Mouse (Mus musculus) liver, embryonic 16.5 days (tissue): Measurements from ENCODE around the gene C1qb. TPM values are rescaled to one million over a fixed set of nuclear protein-coding genes. Genes with fewer than 3 reads are reported as not detected.
A peak's percentile ranks its signal among the peaks of the same experiment; 100 is the strongest.

Experiments used
- ATAC-seq: fragments of 200-750 bp; cut with Nextera tagmentation; 2 replicates; pipeline ENCODE4 v1.8.0; 2017; ENCODE audit warnings: low read depth, mild to moderate bottlenecking, moderate number of reproducible peaks, moderate library complexity
- H3K27ac ChIP-seq: fragments of 300-500 bp; sonication (generic); 2 replicates; pipeline ENCODE4 v1.5.1; 2014; ENCODE audit warnings: mild to moderate bottlenecking, low read length
- H3K27me3 ChIP-seq: fragments of 300-500 bp; sonication (generic); 2 replicates; pipeline ENCODE4 v1.6.1; 2014; ENCODE audit warnings: low read depth, low read length, mixed read lengths; ENCODE audit not compliant: control insufficient read depth, insufficient read depth
- H3K36me3 ChIP-seq: fragments of 300-500 bp; sonication (generic); 2 replicates; pipeline ENCODE4 v1.6.1; 2014; ENCODE audit warnings: mild to moderate bottlenecking; ENCODE audit not compliant: control insufficient read depth, insufficient read depth
- H3K4me1 ChIP-seq: fragments of 300-500 bp; sonication (generic); 2 replicates; pipeline ENCODE4 v1.6.1; 2014; ENCODE audit warnings: low read depth, low read length, mixed read lengths; ENCODE audit not compliant: control insufficient read depth
- H3K4me2 ChIP-seq: fragments of 300-500 bp; sonication (generic); 2 replicates; pipeline ENCODE4 v1.6.1; 2014; ENCODE audit warnings: low read depth, low read length, mixed read lengths
- H3K4me3 ChIP-seq: fragments of 300-500 bp; sonication (generic); 2 replicates; pipeline ENCODE4 v1.5.1; 2014; ENCODE audit warnings: low read depth, mild to moderate bottlenecking, low read length
- H3K9ac ChIP-seq: fragments of 300-500 bp; sonication (generic); 2 replicates; pipeline ENCODE4 v1.6.1; 2014; ENCODE audit warnings: low read depth, low read length
- H3K9me3 ChIP-seq: fragments of 300-500 bp; sonication (generic); replicated peaks from 2 replicates; pipeline ENCODE4 v1.6.1; 2016; ENCODE audit warnings: low read length; ENCODE audit not compliant: control insufficient read depth
- WGBS: fragments of 180-500 bp; shearing (Covaris S2); extraction: QIAGEN DNeasy Blood & Tissue Kit; methylation state at CpG from one replicate; pipeline ENCODE4 v1.1.7; 2014; ENCODE audit not compliant: insufficient replicate concordance; 5-methylcytosine and 5-hydroxymethylcytosine counted together
- polyA plus RNA-seq: library from polyadenylated mRNA; unstranded; fragments of >200 nt; fragmentation: Nextera tagmentation; extraction: Ambion mirVana; gene quantifications from 2 replicates; pipeline ENCODE4 v1.2.1, GENCODE M21; 2015

Gene C1qb
- polyA plus RNA-seq, 1 experiment from 2014 or later = 142 TPM

- H3K36me3 ChIP-seq = no peaks in the 10 kb centered on the region
- H3K9ac ChIP-seq = no peak overlapping the region
- H3K4me2 ChIP-seq = no peak overlapping the region
- H3K27ac ChIP-seq = no peak overlapping the region
- 54% methylated on average over 9 of the region's 9 CpGs for WGBS
- H3K9me3 ChIP-seq = no peaks in the 10 kb centered on the region
- H3K4me3 ChIP-seq = peak overlapping the region; percentile 6; the same call in 1 of the 2 replicates
- no peaks in the 10 kb centered on the region for H3K4me1 ChIP-seq
- ATAC-seq = no peak
- H3K27me3 ChIP-seq = peaks cover 19% of the 10 kb centered on the region
Observed at GRCm38 (mm10) chr4:136898084-136898598, 12.2 kb upstream of the C1qb start.

- ATAC-seq = no peak
- H3K27me3 ChIP-seq = peaks cover 19% of the 10 kb centered on the region
- no peak overlapping the region for H3K4me3 ChIP-seq
- no peaks in the 10 kb centered on the region for H3K9me3 ChIP-seq
- H3K9ac ChIP-seq = no peak overlapping the region
- H3K4me1 ChIP-seq = no peaks in the 10 kb centered on the region
- no peaks in the 10 kb centered on the region for H3K36me3 ChIP-seq
- H3K4me2 ChIP-seq = no peak overlapping the region
- no peak overlapping the region for H3K27ac ChIP-seq
- WGBS = 33% methylated on average over 10 of the region's 10 CpGs
Observed at GRCm38 (mm10) chr4:136896461-136896860, 10.5 kb upstream of the C1qb start.

- no peak overlapping the region for H3K4me2 ChIP-seq
- H3K4me3 ChIP-seq = no peak overlapping the region
- H3K4me1 ChIP-seq = no peaks in the 10 kb centered on the region
- WGBS = 11% methylated on average over 15 of the region's 15 CpGs
- no peak for ATAC-seq
- no peaks in the 10 kb centered on the region for H3K36me3 ChIP-seq
- no peak overlapping the region for H3K9ac ChIP-seq
- H3K27ac ChIP-seq = no peak overlapping the region
- no peaks in the 10 kb centered on the region for H3K9me3 ChIP-seq
- peaks cover 19% of the 10 kb centered on the region for H3K27me3 ChIP-seq
Observed at GRCm38 (mm10) chr4:136895861-136896260, 9.9 kb upstream of the C1qb start.

- Histone ChIP-seq H3K27me3 (peaks cover 19% of the 10 kb centered on the region), H3K4me2 (no peak overlapping the region), H3K9ac (no peak overlapping the region), H3K27ac (no peak overlapping the region), H3K4me3 (no peak overlapping the region), H3K36me3 (no peaks in the 10 kb centered on the region), H3K4me1 (no peaks in the 10 kb centered on the region), H3K9me3 (no peaks in the 10 kb centered on the region)
- ATAC-seq = no peak; the same call in 1 of the 2 replicates
- 48% methylated on average over 4 of the region's 4 CpGs for WGBS
Observed at GRCm38 (mm10) chr4:136894821-136895220, 8.8 kb upstream of the C1qb start.

- no peak for ATAC-seq
- 5% methylated on average over 9 of the region's 9 CpGs for WGBS
Observed at GRCm38 (mm10) chr4:136893691-136894543, 7.9 kb upstream of the C1qb start.

GRCm38 (mm10) chr4:136892811-136893210, 6.8 kb upstream of the C1qb start, which contains the start of gene C1qc:
C1qc (minus strand) TSS chr4:136893065.
- H3K4me3 ChIP-seq = 0 out of 2 replicates have a peak within 1 kb of the TSS, but pooled peaks have one; percentile 7
- H3K9me3 ChIP-seq = no peaks in the 10 kb centered on the region
- no peak within 1 kb of the TSS for H3K27ac ChIP-seq
- H3K4me2 ChIP-seq = no peak within 1 kb of the TSS
- H3K4me1 ChIP-seq = no peaks in the 10 kb centered on the region
- ATAC-seq = peak; percentile 37
- H3K9ac ChIP-seq = no peak within 1 kb of the TSS
- no peaks in the 10 kb centered on the region for H3K36me3 ChIP-seq
- H3K27me3 ChIP-seq = peaks cover 19% of the 10 kb centered on the region
- WGBS = 18% methylated on average over 5 of the region's 5 CpGs

More at GRCm38 (mm10) chr4:136893691-136894543, 7.9 kb upstream of the C1qb start:
- Histone ChIP-seq H3K27ac (no peak overlapping the region), H3K9me3 (no peaks in the 10 kb centered on the region), H3K27me3 (peaks cover 19% of the 10 kb centered on the region), H3K9ac (no peak overlapping the region), H3K4me2 (no peak overlapping the region), H3K4me1 (no peaks in the 10 kb centered on the region), H3K4me3 (no peak overlapping the region), H3K36me3 (no peaks in the 10 kb centered on the region)

- Histone ChIP-seq H3K36me3 (no peaks in the 10 kb centered on the region), H3K4me2 (no peak overlapping the region), H3K27ac (no peak overlapping the region), H3K4me3 (0 out of 2 replicates have a peak overlapping the region, but pooled peaks have one; percentile 7), H3K27me3 (peaks cover 19% of the 10 kb centered on the region), H3K9me3 (no peaks in the 10 kb centered on the region), H3K4me1 (no peaks in the 10 kb centered on the region), H3K9ac (no peak overlapping the region)
- no peak for ATAC-seq
- 39% methylated on average over 7 of the region's 7 CpGs for WGBS
Observed at GRCm38 (mm10) chr4:136892371-136892770, 6.4 kb upstream of the C1qb start.

GRCm38 (mm10) chr4:136891115-136891514, 5.1 kb upstream of the C1qb start:
- no peaks in the 10 kb centered on the region for H3K4me1 ChIP-seq
- no peaks in the 10 kb centered on the region for H3K36me3 ChIP-seq
- no peak overlapping the region for H3K4me2 ChIP-seq
- no peaks in the 10 kb centered on the region for H3K9me3 ChIP-seq
- no peak overlapping the region for H3K27ac ChIP-seq
- H3K4me3 ChIP-seq = no peak overlapping the region
- no peak overlapping the region for H3K9ac ChIP-seq
- no peak for ATAC-seq
- H3K27me3 ChIP-seq = peaks cover 10% of the 10 kb centered on the region
- WGBS = 61% methylated on average over 4 of the region's 4 CpGs

GRCm38 (mm10) chr4:136889981-136890380, 4.0 kb upstream of the C1qb start:
- Histone ChIP-seq H3K9ac (no peak overlapping the region), H3K4me1 (no peaks in the 10 kb centered on the region), H3K9me3 (no peaks in the 10 kb centered on the region), H3K27me3 (peaks cover 6% of the 10 kb centered on the region; the same call in 1 of the 2 replicates), H3K4me2 (no peak overlapping the region), H3K4me3 (no peak overlapping the region), H3K27ac (no peak overlapping the region), H3K36me3 (no peaks in the 10 kb centered on the region)
- ATAC-seq = no peak
- WGBS = 71% methylated on average over 15 of the region's 15 CpGs
